Comparison of ENCODE assay signal across 21 mouse cellular contexts in the genomic region with DNA sequence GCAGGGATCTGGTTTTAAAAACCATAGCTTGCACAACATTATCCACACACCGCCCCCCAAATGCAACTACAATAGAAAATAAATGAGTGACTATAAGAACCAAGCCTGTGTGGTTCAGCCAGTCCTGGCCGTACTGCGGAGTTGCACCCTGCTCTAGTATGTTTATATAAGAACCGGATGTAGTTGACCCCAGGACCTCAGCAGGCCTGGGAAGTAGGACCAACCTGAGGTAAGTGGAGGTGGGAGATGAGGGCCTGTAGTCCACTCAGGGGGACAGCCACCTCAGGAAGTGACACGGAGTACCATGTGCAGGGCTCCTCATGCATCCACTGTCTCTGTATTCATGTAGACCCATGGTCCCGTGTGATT. TPM values are rescaled to one million over a fixed set of nuclear protein-coding genes. Genes with fewer than 3 reads are reported as not detected.
DNase-seq lines count a peak whose midpoint lies in the region; ATAC-seq and TF ChIP-seq lines count a peak whose summit lies in the region.
"Had no signal": no experiment of that assay in that cellular context is flagged by ENCODE, and none has a peak within 500 bp of the region (broad histone marks: within the 10 kb centered on the region; RNA-seq: fewer than 3 reads in every experiment).

No protein-coding gene starts in this region.

- no peaks in the 10 kb centered on the region for H3K27me3 ChIP-seq in testis, adult 2 months (ENCODE audit: control insufficient read depth, insufficient read depth, low read length)
- no peaks in the 10 kb centered on the region for H3K27me3 ChIP-seq in limb, embryonic 10.5 days (ENCODE audit: low read depth, poor library complexity, severe bottlenecking)
- H3K27me3 ChIP-seq in liver, embryonic 15.5 days = no peaks in the 10 kb centered on the region
- H3K27me3 ChIP-seq: hindbrain, embryonic 15.5 days; kidney, embryonic 15.5 days had no signal

- H3K4me3 ChIP-seq in testis, adult 2 months (ENCODE audit: control insufficient read depth, low read depth, low read length) = no peak overlapping the region
- no peak overlapping the region for H3K4me3 ChIP-seq in limb, embryonic 10.5 days
- H3K4me3 ChIP-seq in liver, embryonic 15.5 days (replicated peaks) = no peak overlapping the region
- no peak overlapping the region for H3K4me3 ChIP-seq in left cerebral cortex, adult 2 months
- H3K4me3 ChIP-seq: forebrain, embryonic 10.5 days; hindbrain, embryonic 15.5 days; kidney, embryonic 15.5 days; layer of hippocampus, adult 2 months; midbrain, embryonic 10.5 days had no signal

- no peak overlapping the region for H3K9ac ChIP-seq in liver, embryonic 15.5 days
- H3K9ac ChIP-seq: hindbrain, embryonic 15.5 days; kidney, embryonic 15.5 days had no signal

- no peak overlapping the region for H3K4me2 ChIP-seq in liver, embryonic 15.5 days
- H3K4me2 ChIP-seq: hindbrain, embryonic 15.5 days; kidney, embryonic 15.5 days had no signal

- intact Hi-C loops in left cerebral cortex, adult 2 months (cut with DNase I) = no loop called here

- H3K27ac ChIP-seq in testis, adult 2 months (ENCODE audit: control insufficient read depth, insufficient read depth, low read depth, low read length) = peak overlapping the region; percentile 5; the same call in 1 of the 2 replicates
- H3K27ac ChIP-seq in limb, embryonic 10.5 days = peak overlapping the region; percentile 63; the same call in 1 of the 2 replicates
- H3K27ac ChIP-seq in liver, embryonic 15.5 days (replicated peaks) = peak overlapping the region; percentile 66; the same call in 1 of the 2 replicates
- H3K27ac ChIP-seq in left cerebral cortex, adult 2 months = no peak overlapping the region
- H3K27ac ChIP-seq: hindbrain, embryonic 15.5 days; layer of hippocampus, adult 2 months; midbrain, embryonic 10.5 days had no signal

- no peak for TF ChIP-seq POLR2A in testis, adult 2 months (IDR thresholded peaks at IDR 0.05; ENCODE audit: control insufficient read depth, low read depth, low read length)

- peaks cover 3% of the 10 kb centered on the region; the same call in 1 of the 2 replicates for H3K4me1 ChIP-seq in testis, adult 2 months (ENCODE audit: control insufficient read depth, insufficient read depth, low read length)
- H3K4me1 ChIP-seq in limb, embryonic 10.5 days = peaks cover 25% of the 10 kb centered on the region
- H3K4me1 ChIP-seq in liver, embryonic 15.5 days (replicated peaks) = peaks cover 32% of the 10 kb centered on the region
- H3K4me1 ChIP-seq: hindbrain, embryonic 15.5 days; midbrain, embryonic 10.5 days had no signal

- WGBS in limb, embryonic 10.5 days = 84% methylated on average over 6 of the region's 6 CpGs
- 64% methylated on average over 6 of the region's 6 CpGs for WGBS in liver, embryonic 15.5 days (ENCODE audit: insufficient replicate concordance)

- no peak for TF ChIP-seq CTCF in testis, adult 2 months (IDR thresholded peaks at IDR 0.05; ENCODE audit: control insufficient read depth, insufficient read depth, insufficient replicate concordance, low read depth, low read length)
- TF ChIP-seq CTCF in left cerebral cortex, adult 2 months (IDR thresholded peaks at IDR 0.05) = no peak

- ATAC-seq in liver, embryonic 15.5 days (ENCODE audit: insufficient read depth) = peak; percentile 26; the same call in 1 of the 2 replicates
- ATAC-seq in erythroblast, adult 5-6 weeks (replicated peaks; ENCODE audit: low FRiP score, poor library complexity, severe bottlenecking) = no peak
- no peak for ATAC-seq in granulocyte monocyte progenitor cell, adult 5-6 weeks (replicated peaks; ENCODE audit: poor library complexity, severe bottlenecking)

- no peaks in the 10 kb centered on the region for H3K9me3 ChIP-seq in limb, embryonic 10.5 days (replicated peaks)
- H3K9me3 ChIP-seq in liver, embryonic 15.5 days (replicated peaks) = no peaks in the 10 kb centered on the region
- H3K9me3 ChIP-seq: forebrain, embryonic 10.5 days; hindbrain, embryonic 15.5 days; kidney, embryonic 15.5 days; midbrain, embryonic 10.5 days had no signal

- H3K36me3 ChIP-seq in testis, adult 2 months (ENCODE audit: control insufficient read depth, insufficient read depth, low read length) = no peaks in the 10 kb centered on the region; the same call in 1 of the 2 replicates
- H3K36me3 ChIP-seq in limb, embryonic 10.5 days = peaks cover 89% of the 10 kb centered on the region
- H3K36me3 ChIP-seq in liver, embryonic 15.5 days (replicated peaks) = peaks cover 46% of the 10 kb centered on the region

- no peak for DNase-seq in testis, postnatal 14 days (ENCODE audit: low spot score)
- DNase-seq in limb, embryonic 10.5 days (ENCODE audit: low spot score) = no peak
- no peak for DNase-seq in left cerebral cortex, adult 2 months (ENCODE audit: extremely low spot score in 1 of 2, low spot score in 2 of 2)
- DNase-seq: adrenal gland, postnatal 25 days; cerebellum, adult 18-20 months; gastrocnemius, postnatal 14 days; heart, postnatal 10 days; lung, postnatal 4 days; right cerebral cortex, postnatal 14 days had no signal

RNA-seq across cellular contexts. Expression of a gene that starts 20.9 kb away (rescaled TPM):
- 0.37 and 1.3 TPM in 2 replicates for polyA plus RNA-seq in testis, adult 2 months (2012; rRNA removed)
- polyA plus RNA-seq in limb, embryonic 10.5 days (2016; fragmentation: Nextera tagmentation; extraction: Ambion mirVana) = 1.3 and 1.7 TPM in 2 replicates
- polyA plus RNA-seq in liver, embryonic 15.5 days (2015; fragmentation: Nextera tagmentation; extraction: Ambion mirVana) = 5,098 and 5,983 TPM in 2 replicates
- not detected for total RNA-seq in left cerebral cortex, adult 2 months (2021)
- not detected in 2 replicates for total RNA-seq in erythroblast, adult 5-6 weeks (2015; ENCODE audit: low replicate concordance)
- not detected in 2 replicates for total RNA-seq in erythroblast, adult 5-6 weeks (2017; ENCODE audit: low replicate concordance)
- not detected in 2 replicates for total RNA-seq in granulocyte monocyte progenitor cell, adult 5-6 weeks (2014; fragmentation: Nextera tagmentation)
- not detected in 2 replicates for total RNA-seq in granulocyte monocyte progenitor cell, adult 5-6 weeks (2017)
- total RNA-seq: gastrocnemius, postnatal 14 days; layer of hippocampus, adult 2 months had no signal
- polyA plus RNA-seq: C2C12 had no signal

RNA-seq across cellular contexts. Expression of a gene that starts 28.0 kb away (rescaled TPM):
- 0.35 TPM in 1 of 2 replicates, not detected in the other for polyA plus RNA-seq in testis, adult 2 months (2012; rRNA removed)
- polyA plus RNA-seq in limb, embryonic 10.5 days (2016; fragmentation: Nextera tagmentation; extraction: Ambion mirVana) = not detected in 2 replicates
- polyA plus RNA-seq in liver, embryonic 15.5 days (2015; fragmentation: Nextera tagmentation; extraction: Ambion mirVana) = 6.6 and 6.8 TPM in 2 replicates
- 1 to 10 TPM; 1.2 to 2.1 TPM for total RNA-seq in left cerebral cortex, adult 2 months (2021)
- not detected in 2 replicates for total RNA-seq in erythroblast, adult 5-6 weeks (2015; ENCODE audit: low replicate concordance)
- total RNA-seq in erythroblast, adult 5-6 weeks (2017; ENCODE audit: low replicate concordance) = not detected in 2 replicates
- total RNA-seq in granulocyte monocyte progenitor cell, adult 5-6 weeks (2014; fragmentation: Nextera tagmentation) = not detected in 2 replicates
- total RNA-seq in granulocyte monocyte progenitor cell, adult 5-6 weeks (2017) = not detected in 2 replicates
- total RNA-seq: gastrocnemius, postnatal 14 days; heart, postnatal 10 days had no signal
- polyA plus RNA-seq: C2C12; embryonic facial prominence, embryonic 14.5 days; forebrain, embryonic 10.5 days; hindbrain, embryonic 15.5 days; midbrain, embryonic 10.5 days; neural tube, embryonic 11.5 days had no signal

RNA-seq across cellular contexts. Expression of a gene that starts 33.0 kb away (rescaled TPM):
- 0.15 and 0.59 TPM in 2 replicates for polyA plus RNA-seq in testis, adult 2 months (2012; rRNA removed)
- polyA plus RNA-seq in limb, embryonic 10.5 days (2016; fragmentation: Nextera tagmentation; extraction: Ambion mirVana) = 0.13 TPM in 1 of 2 replicates, not detected in the other
- 0.33 TPM in 2 replicates for polyA plus RNA-seq in liver, embryonic 15.5 days (2015; fragmentation: Nextera tagmentation; extraction: Ambion mirVana)
- total RNA-seq in left cerebral cortex, adult 2 months (2021) = not detected
- not detected in 2 replicates for total RNA-seq in erythroblast, adult 5-6 weeks (2015; ENCODE audit: low replicate concordance)
- total RNA-seq in erythroblast, adult 5-6 weeks (2017; ENCODE audit: low replicate concordance) = not detected in 2 replicates
- total RNA-seq in granulocyte monocyte progenitor cell, adult 5-6 weeks (2014; fragmentation: Nextera tagmentation) = not detected in 2 replicates
- not detected in 2 replicates for total RNA-seq in granulocyte monocyte progenitor cell, adult 5-6 weeks (2017)
- total RNA-seq: adrenal gland, postnatal 25 days; gastrocnemius, postnatal 14 days; heart, postnatal 10 days; layer of hippocampus, adult 2 months had no signal
- polyA plus RNA-seq: C2C12; forebrain, embryonic 10.5 days; hindbrain, embryonic 15.5 days; kidney, embryonic 15.5 days; midbrain, embryonic 10.5 days; neural tube, embryonic 11.5 days had no signal
